Mouse (Mus musculus): ENCODE data around the gene Olfr594.
"Not testable (repeated sequence)": the region's sequence is repeated elsewhere in the genome, so short reads cannot be mapped to it uniquely, and the experiment has no call there.

Olfr594 gene

GRCm38 (mm10) chr7:103216696-103217095, at the start of gene Olfr594:
TSS of gene Olfr594 (plus strand) at chr7:103216996.
- in situ Hi-C loops (cut with MboI, MseI) = no loop called here

GRCm38 (mm10) chr7:103169697-103170096, 47.1 kb upstream of the Olfr594 start:
- in situ Hi-C loops (cut with MboI, MseI) = no loop called here

DNA sequence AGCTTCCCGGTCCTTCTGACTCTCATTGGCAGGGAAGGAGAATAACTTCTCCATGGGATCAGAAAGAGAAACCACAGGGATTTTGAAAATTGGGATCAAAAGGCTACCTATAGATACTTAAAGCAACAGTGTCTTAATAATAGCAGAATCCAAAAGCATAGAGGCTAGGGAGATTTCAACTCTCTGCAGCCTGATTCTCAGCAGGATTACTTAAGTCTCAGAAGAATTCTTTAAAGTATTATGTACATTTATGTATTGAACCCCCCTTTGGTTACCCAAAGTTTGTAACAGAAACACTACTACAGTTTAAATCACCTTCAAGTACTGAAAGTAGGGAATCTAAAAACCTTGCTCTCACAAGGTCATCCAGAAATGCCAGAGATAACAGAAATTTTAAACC, 38.6 kb upstream of the Olfr594 start, which contains the start of gene Olfr591:
Gene Olfr591, minus strand, starts transcription at position 101 of the 400 bp plus-strand sequence.
- in situ Hi-C loops (cut with MboI, MseI) = no loop called here

DNA sequence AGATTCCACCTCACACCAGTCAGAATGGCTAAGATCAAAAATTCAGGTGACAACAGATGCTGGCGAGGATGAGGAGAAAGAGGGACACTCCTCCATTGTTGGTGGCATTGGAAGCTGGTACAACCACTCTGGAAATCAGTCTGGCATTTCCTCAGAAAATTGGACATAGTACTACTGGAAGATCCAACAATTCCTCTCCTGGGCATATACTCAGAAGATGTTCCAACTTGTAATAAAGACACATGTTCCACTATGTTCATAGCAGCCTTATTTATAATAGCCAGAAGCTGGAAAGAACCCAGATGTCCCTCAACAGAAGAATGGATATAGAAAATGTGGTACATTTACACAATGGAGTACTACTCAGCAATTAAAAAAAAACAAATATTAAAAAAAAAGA, 32.3 kb upstream of the Olfr594 start, which contains the start of gene Olfr592:
Gene Olfr592, plus strand, starts transcription at position 301 of the 400 bp plus-strand sequence.
- in situ Hi-C loops (cut with MboI, MseI) = not testable (repeated sequence)

- in situ Hi-C loops (cut with MboI, MseI) = no loop called here
Measured at GRCm38 (mm10) chr7:103211562-103211961, 5.2 kb upstream of the Olfr594 start, which contains the start of gene Olfr593. TSS of gene Olfr593 (plus strand) at chr7:103211862.

GRCm38 (mm10) chr7:103212050-103212449, 4.7 kb upstream of the Olfr594 start:
- in situ Hi-C loops (cut with MboI, MseI) = not testable (repeated sequence)

- in situ Hi-C loops (cut with MboI, MseI) = loop anchor here (5.0 kb wide), 1 partner anchor 165 kb away; the partner anchor contains the start of gene Usp17lc
Measured at GRCm38 (mm10) chr7:103252405-103252804, 35.6 kb downstream of the Olfr594 start, which contains the start of gene Usp17ld. TSS of gene Usp17ld (minus strand) at chr7:103252505.
